Mouse (Mus musculus) frontal cortex, postnatal 25 days (tissue): ENCODE data around the gene Taf1b.

Experiments
- DNase-seq, 2 experiments: peaks; one replicate each; pipeline ENCODE4 v3.0.0; 2022; ENCODE audit warnings: low spot score in 2 of 2

Taf1b gene

DNA sequence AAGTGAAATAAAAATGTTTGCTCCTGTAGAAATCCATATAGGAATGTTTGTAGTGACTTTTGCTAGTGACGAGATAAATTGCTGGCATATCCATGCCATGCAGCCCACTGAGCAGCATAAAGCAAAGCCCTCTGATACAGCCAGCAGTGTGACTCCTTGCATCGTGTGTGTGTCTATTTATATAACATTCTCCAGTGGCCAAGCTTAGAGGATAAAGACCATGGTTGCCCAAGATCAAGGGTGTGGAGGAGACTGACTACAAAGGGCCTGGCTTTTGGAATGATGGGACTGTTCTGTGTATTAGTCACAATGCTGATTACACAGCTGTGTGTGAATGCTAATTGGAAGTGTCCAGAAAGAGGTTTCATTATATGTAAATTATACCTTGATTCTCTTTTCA lies 54.4 kb downstream of the Taf1b start:
- no peak for DNase-seq

DNA sequence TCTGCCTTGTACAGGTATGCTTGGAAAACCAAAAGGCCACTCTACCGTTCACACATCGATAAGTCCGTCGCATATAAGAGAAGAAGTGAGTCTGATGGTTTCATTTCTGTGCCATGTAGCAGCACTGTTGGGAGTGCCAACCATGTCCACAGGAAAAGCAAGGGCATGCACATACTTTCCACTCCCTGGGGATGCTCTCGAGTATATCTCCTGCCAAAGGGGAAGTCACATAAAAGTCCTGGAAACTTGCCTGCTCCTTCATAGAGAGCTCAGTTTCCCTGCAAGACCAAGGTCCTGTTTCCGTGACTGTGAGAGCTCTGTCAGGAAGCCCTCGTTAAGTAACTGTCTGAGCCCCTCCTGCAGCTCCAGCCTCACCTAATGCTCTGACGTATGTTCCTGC lies 57.8 kb downstream of the Taf1b start:
- no peak for DNase-seq

DNA sequence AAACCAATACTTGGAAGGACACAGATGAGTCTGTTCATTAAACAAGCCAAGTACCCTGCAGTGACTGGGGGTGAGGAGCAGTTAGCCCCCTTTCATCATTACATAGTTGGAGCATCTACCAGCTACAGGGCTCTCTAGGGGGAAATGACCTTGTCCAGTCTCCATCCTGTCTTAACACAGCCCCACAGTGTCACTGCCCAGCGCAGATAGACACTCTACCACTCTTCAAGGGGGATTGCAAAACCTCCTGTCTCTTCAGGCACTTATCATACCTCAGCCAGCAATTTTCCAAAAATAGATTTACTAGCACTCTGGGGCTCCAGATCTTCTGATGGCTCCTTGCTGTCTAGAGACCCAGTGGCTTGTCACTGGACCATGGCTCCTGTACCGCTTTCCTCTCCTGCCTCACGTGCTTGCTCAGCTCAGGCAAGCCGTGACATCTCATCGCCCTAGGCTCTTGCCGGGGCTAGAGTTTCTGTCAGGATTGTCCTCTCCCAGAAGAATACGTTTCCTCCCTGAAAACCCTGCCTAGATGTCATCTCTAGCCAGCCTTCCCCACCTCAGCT lies 65.3 kb downstream of the Taf1b start:
- no peak for DNase-seq

DNA sequence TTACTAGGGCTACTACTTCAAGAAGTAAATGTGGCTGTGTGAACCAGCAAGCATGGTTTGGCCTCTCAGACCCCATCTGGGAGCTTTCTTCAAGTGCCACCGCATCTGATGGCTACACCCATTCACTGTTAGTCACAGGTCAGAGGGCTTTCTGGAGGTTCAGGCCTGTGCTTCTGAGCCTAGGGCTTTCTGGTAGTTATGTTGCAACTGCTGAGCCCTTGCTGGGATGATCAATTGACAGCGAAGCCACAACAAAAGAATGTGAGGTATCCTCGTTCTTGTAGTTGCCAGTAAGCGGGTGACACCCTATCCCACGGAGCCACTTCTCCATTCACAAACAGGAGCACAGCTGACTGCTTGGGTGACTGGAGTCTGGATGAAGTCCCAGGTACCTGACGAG lies 67.2 kb downstream of the Taf1b start:
- DNase-seq, result no peak

DNA sequence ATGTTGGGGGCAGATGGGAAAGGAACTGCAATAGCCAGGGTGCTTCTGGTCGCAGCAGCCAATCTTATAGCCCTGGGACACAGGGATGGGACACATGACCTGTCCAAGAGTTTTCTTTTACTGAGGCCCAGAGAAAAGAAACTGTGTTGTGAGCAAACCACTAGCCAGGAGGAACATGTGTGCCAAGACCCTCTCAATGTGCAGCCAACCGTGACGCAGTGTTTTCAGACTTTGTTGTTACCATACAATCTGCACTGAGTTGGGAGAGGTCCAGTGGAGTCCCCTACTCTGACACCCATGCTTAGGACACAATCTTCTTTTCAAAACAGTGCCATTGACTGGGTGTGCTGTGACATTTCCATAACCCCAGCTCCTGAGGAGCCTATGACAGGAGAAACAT lies 69.4 kb downstream of the Taf1b start:
- no peak for DNase-seq

DNA sequence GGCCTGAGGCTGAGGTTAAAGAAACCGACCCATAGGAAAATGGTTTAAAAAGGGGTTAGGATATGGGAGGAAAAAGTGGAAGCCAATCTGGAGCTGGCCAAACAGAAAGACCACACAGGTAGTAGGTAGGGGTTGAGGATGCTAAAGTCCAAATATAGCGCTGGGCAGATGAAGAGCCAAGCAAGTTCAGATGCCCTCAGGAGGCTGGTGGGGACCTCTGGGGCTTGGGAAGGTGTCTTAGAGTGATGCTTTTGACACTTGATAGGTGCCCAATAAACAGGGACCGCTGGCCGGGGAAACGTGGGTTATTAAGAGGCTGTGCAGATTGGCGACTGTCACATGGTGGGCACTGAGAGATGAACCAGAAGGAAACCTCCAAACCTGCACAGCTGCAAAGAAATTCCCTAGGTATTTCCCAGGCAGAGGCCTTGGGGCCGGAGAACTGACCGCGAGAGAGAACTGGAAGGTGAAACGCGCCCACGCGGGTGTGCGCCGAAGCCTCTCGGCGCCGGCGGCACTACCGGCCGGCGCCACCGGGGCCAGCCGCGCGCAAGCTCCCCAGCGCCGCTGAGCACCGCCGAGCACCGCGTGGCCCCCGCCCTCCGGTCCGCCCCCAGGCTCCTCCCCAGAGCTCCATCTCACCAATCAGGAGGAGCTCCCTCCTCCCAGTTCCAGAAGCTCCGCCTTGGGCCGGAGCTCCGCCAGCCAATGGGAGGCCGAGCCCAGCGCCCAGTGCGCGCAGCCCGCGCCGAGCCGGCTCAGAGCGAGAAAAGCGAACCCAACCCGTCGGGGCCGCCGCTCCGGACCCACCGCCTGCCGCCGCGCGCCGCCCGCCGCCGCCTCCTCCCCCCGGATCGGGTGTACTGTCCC lies 73.6 kb downstream of the Taf1b start, which contains the start of gene Grhl1:
TSS of gene Grhl1 (plus strand) at position 761 of the 870 bp plus-strand sequence.
- DNase-seq, result peak; percentile 78 to 84

DNA sequence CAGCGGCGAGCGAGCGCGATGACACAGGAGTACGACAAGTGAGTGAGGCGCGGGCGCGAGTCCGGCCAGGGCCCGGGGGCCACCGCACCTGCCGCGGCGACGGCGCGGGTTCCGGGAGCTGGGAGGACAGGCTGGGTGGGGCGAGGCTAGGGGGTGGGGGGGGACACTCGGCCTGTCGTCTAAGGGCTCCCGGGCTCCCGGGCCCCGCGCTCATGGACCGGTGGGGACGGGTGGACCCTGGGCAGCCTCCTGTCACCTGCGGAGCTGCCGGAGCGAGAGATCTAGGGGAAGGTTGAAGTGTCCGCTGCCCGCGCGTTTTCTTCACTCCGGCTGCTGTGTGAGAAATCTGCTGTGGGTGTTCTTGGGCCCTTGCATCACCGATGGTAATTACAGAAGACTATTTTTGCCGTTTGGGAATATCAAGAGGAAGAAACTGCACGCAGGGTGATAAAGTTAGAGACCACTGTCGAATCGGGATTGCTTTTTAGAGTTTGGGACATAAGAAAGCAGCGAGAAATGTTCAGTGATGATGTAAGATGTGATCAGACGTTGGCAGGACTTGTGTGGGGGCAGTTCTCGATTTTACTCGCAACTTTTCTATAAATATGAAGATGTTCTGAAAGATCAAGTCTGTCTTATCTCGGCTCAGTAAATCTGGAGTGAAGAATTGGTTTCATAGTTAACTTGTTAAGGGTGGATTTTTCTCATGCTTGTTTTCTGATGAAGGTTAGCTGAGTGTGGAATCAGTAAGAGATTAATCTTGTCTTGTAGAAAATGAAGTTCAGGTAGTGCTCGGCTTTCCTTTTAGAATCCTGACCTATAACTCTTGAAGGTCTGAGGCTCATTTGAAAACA lies 74.5 kb downstream of the Taf1b start:
- no peak for DNase-seq

DNA sequence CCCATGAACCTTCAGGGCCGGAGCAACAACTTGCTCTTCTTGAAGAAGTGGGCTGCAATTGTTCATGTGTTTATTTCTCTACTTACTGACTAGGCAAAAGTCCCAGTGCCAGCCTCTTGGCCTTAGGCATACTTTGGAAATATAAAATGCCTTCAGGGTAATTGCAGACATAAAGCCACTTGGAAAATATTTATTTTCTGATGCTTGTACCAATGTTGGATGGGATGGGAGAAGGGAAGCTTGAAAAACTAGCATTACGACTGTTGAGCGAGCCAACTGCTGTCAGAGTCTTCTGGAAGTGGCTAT lies 75.1 kb downstream of the Taf1b start:
- DNase-seq, result no peak

DNA sequence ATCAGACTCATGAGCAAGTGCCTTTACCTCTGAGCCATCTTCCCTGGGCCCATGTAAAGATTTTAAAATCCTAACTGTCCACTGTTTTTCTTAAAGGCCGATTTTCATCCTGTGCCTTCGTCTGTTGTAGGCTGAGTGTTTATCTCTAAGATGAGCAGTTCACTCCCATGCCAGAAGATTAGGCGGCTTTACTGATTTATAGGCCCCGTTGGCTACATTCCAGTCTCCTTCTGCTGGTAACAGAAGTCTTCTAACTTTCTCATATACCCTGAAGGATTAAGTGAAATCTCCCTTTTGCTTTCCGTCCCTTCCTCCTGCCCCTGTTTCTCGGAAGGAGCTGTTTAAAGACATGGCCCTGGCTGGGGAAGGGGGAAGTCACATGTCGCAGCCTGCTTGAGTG lies 76.7 kb downstream of the Taf1b start:
- no peak for DNase-seq

DNA sequence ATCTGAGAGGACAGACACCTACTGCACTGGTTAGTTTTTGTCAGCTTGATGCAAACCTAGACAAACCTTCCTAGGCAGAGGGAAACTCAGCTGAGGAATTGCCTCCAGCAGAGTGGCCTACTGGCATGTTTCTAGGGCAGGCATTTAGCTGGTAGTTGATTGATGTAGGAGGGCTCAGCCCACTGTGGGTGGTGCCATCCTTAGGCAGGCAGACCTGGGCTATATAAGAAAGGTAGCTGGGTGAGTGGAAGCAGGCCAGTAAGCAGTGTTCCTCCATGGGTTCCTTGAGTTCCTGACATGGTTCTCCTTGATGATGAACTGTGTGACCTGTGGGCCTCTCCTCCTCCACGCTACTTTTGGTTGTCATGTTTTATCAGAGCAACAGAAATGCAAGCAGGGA lies 82.3 kb downstream of the Taf1b start:
- no peak for DNase-seq

DNA sequence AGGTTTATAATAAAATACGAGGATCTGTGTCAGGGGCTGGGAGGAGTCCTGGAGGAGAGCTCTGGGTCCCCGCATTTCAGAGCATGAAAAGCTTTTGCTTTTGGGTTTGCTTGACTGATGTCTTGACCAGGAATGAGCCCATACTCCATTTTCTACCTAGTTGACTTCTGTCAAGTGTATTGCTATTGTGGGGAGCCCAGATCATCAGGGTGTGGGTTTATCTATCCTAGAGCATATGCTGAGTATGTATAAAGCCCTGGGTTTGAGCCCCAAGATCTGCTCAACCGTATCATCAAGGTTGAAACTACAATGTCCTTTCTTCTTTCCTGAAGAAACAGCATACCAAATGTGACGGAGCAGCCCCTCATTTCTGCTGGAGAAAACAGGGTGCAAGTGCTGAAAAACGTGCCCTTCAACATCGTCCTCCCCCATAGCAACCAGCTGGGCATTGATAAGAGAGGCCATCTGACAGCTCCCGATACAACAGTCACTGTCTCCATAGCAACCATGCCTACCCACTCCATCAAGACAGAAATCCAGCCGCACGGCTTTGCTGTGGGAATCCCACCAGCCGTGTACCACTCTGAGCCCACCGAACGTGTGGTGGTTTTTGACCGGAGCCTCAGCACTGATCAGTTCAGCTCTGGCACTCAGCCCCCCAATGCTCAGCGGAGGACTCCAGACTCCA lies 83.0 kb downstream of the Taf1b start:
- no peak for DNase-seq

DNA sequence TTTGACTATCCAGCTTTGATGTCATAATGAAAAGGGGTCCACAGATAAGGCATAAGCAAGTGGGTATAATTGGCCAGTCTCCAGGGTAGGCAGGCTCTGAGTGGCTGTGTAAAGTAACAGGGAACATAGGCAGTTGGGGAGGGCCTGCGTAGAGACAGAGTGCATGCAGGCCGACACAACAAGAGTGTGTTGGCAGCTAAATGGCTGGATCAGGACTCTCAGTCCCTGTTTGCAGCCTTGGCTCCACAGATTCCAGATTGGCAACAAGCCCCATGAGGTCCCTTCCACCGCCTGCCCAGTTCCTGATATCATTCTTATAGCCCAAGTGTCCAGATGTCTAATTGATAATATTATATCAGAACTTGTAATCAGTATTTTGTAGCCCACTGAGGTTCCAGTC lies 85.5 kb downstream of the Taf1b start:
- no peak for DNase-seq

DNA sequence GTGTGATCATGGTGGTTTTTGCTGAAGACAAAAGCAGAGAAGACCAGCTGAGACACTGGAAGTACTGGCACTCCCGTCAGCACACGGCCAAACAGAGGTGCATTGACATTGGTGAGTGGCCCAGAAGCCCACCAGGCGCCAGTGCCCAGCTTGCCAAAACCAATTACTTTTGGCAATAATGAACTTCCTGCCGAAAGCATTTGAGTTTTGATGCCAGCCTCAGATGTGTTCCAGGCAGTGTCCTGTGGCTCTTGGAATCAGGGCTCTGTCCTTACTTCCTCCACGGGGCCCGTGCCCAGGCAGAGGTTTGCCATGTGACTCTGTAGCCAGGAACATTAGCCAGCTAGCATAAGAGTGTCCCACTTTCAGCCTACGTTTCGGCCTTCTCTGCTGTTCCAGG lies 86.7 kb downstream of the Taf1b start:
- DNase-seq, result no peak

DNA sequence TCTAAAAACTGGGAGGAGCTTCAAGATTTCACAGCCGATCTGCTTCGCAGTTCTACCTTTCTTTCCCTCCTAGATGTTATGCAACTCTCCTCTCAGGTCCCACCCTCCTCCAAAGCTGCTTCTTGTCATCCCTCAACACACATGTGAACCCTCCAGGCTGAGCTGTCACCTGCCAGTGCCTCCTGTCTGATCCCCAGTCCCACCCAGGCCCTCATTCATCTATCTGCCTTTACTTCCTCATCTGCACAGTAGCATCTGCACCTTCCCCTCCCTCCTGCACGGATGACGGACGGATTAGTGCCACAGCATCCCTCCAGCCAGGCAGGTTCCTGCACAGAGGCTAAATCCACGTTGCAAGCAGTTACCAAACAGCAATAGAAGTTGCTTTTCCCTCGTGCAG lies 88.0 kb downstream of the Taf1b start:
- DNase-seq, result no peak

DNA sequence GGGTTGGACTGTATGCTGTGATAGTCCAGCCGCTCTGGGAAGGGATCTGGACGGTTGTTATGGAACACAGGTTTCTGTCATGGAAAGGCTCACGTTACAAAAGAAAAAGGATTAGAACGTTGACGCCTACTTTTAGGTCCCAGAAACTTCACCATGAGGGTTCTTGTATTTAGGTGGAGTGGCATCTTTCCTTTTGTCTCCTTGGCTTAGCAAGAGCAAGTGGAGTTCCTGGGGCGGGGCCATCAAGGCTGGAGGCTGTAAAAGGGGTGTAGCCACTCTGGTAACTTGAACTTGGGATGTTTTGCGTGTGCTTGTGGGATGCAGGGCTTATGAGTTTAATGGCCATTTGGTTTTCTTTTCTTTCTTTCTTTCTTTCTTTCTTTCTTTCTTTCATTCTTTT lies 92.2 kb downstream of the Taf1b start:
- DNase-seq, result no peak

DNA sequence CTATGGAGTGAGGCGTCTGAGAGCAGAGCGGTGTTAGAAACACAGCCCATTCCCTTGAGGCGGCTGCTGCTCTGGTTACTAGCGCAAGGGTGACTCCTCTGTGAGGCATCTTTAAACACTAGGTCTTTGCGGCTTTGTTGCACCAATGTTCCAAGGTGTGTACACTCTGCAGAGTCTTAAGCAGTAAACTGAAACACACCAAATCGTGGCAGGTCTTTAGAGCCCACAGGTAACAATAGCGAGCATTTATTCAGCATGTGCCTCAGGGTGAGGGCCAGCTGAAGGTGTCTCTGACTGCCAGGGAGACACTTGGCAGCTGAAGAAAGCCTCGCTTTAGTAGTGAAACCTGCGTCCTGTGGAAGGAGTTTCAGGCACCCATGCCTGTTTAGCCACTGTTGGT lies 93.9 kb downstream of the Taf1b start:
- no peak for DNase-seq

DNA sequence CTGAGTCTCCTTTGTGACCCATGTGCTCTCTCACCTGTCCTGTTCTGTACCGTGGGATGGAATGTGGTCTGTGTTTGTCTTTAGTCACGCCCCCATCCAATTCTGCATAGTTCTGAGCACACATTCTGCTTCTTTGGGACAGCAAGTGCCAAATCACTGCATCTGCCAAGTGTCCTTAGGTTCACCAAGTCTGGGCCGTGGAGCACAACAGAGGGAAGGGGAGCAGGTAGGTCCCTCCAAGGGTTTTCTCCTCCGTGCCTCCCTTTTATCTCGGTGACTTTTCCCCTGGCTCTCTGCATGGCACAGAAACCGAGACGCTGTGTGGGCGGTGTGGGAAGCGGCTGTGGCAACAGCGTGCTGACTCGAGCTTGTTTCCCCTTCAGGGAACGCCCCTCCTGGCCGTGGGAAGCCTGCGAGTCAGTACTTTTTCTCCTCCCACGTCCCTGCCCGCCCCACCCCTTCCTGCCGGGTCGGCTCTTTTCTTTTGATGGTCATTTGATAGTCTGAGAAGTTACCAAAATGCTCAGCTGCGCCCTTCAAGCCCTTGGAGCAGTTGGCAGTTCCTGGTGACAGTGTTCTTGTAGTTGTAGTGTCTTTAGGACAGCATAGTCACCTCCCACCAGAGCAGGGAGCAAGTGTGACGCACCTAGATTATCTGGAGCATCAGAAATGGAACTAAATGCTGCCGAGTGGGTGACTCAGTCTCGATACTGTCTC lies 95.0 kb downstream of the Taf1b start:
- DNase-seq, result peak in 1 of 2 experiments; percentile 32

DNA sequence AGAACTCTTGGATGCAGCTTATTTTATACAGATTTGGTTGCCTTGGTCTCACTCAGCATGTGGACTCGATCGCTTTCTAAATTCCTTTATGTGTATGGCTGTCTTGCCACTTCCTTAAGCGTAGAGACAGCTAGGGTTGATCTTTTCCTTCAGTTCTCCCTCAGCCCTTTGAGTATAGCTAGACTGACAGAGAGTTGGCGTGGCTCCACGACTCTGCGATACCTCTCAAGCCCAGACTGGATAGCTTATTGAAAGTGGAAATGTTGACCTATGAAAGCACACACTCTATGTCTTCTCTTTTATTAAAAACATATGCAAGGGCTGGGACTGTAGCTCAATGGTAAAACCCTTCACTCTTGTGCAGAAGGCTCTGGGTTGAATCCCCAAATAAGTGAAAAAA lies 99.2 kb downstream of the Taf1b start:
- no peak for DNase-seq

DNA sequence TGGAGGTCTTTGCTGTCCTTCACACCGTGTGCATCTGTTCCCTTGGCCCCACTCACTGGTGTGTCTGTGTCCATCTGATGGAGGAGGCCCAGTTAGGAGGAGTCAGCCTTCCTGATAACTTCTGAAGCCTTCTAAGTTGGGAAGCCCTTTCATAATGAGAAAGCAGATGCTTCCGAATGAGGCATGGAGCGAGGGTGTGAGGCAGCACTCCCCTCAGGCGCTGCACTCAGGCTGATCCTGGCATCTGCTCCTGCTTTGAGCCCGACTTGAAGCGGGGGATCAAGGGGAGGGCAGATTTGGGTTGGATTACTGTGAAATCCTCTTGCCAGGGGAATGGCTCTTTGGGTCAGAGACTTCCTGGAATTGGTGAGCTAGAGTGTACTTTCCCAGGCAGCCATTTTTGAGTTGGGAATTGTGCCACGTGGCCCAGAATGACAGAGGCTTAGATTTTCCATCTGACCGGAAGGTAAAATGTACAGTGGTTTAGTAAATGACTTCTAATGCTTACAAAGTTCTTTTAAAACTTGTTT lies 101.3 kb downstream of the Taf1b start:
- DNase-seq, result no peak

DNA sequence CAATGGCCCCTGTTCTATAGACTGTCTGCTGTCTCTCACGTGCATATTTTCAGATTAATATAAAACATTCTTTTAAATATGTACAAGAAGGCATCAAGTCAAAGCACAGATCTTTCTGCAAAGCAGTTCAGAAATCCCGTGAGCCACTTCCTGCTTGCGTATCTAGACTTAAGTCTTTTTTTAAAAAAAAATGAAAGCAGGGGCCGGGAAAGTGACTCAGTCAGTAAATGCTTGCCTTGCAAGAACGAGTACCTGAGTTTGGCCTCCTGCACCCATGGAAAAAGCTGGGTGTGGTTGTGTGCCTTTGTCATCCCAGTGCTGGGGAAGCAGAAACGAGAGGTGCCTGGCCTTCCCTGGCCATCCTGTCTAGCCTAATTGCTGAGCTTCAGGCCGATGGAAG lies 101.9 kb downstream of the Taf1b start:
- DNase-seq, result no peak

DNA sequence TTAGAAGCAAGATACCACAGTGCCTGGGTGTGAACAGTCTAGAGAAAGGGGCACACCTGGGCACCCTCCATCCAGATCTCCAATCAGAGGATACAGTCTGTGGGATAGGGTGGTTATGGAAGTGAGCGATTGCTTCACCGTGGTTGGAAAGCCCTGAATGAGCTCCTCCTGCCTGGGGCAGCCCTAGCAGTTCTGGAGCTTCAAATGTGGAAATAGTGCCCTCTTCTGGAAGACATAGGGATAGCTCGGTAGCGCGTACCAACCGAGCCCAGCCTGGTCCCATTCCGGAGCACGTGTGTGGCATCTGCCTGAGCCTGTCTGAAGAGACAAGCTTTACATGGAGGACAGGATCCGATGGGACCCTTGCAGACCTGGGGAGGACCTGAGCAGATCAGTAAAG lies 102.6 kb downstream of the Taf1b start:
- peak; percentile 53 to 74 for DNase-seq
